Mouse (Mus musculus) ES-Bruce4 (cell line): ENCODE results near the gene Kcnma1. TPM values are rescaled to one million over a fixed set of nuclear protein-coding genes. Genes with fewer than 3 reads are reported as not detected.

Experiments
- H3K27ac ChIP-seq: 2 replicates; pipeline ENCODE4 v1.5.1; 2012; ENCODE audit warnings: low read length, inconsistent platforms; ENCODE audit not compliant: insufficient read depth
- H3K27me3 ChIP-seq: 2 replicates; pipeline ENCODE4 v1.6.1; 2012; ENCODE audit warnings: mild to moderate bottlenecking, low read length, inconsistent platforms; ENCODE audit not compliant: control insufficient read depth, poor library complexity, insufficient read depth, severe bottlenecking
- H3K36me3 ChIP-seq: 2 replicates; pipeline ENCODE4 v1.6.1; 2012; ENCODE audit warnings: inconsistent platforms, mild to moderate bottlenecking, low read length, moderate library complexity; ENCODE audit not compliant: control insufficient read depth, poor library complexity, insufficient read depth, severe bottlenecking
- H3K4me1 ChIP-seq: one replicate; pipeline ENCODE4 v1.8.1; 2011; ENCODE audit warnings: low read length; ENCODE audit not compliant: control insufficient read depth, insufficient read depth
- H3K4me3 ChIP-seq: 2 replicates; pipeline ENCODE4 v1.5.1; 2011; ENCODE audit warnings: low read depth, mild to moderate bottlenecking, low read length
- H3K9ac ChIP-seq: 2 replicates; pipeline ENCODE4 v1.6.1; 2012; ENCODE audit warnings: low read depth, mild to moderate bottlenecking, inconsistent platforms; ENCODE audit not compliant: poor library complexity, severe bottlenecking
- H3K9me3 ChIP-seq: replicated peaks from 2 replicates; pipeline ENCODE4 v1.6.1; 2012; ENCODE audit warnings: mild to moderate bottlenecking, low read length, inconsistent platforms; ENCODE audit not compliant: control insufficient read depth, poor library complexity, insufficient read depth, severe bottlenecking
- CTCF ChIP-seq: IDR thresholded peaks from one replicate; pipeline ENCODE4 v1.8.1; 2011; ENCODE audit warnings: low read depth, low read length
- EP300 ChIP-seq: IDR thresholded peaks from 2 replicates; pipeline ENCODE4 v1.6.1; 2011; ENCODE audit warnings: low read depth, low read length; ENCODE audit not compliant: insufficient read depth
- POLR2A ChIP-seq: IDR thresholded peaks from one replicate; pipeline ENCODE4 v1.8.1; 2011; ENCODE audit warnings: low read length; ENCODE audit not compliant: insufficient read depth
- polyA plus RNA-seq: library from polyadenylated mRNA; stranded (reverse); fragments of >200 nt; gene quantifications from 2 replicates; pipeline ENCODE4 v1.2.4, GENCODE M21; 2011; ENCODE audit warnings: low read depth; ENCODE audit not compliant: missing spikeins, insufficient read depth, insufficient read length

Kcnma1 gene
- polyA plus RNA-seq, 1 experiment: 1.8 TPM

DNA sequence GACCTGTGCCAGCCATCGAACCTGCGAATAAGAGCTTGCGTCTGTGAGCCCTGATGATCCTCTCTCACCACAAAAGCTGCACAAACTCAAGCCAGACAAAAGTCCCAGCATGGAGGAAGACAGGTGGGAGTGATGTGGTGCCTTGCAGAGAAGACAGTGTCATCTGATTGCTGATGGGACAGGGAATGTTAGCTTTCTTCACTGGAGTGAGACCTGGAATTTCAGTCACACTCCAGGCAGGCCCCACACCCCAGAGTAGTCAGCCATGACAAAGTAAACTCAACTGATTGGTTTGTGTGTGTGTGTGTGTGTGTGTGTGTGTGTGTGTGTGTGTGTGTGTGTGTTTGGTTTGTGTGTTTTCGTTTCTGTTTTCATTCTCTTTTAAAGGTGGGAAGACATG is 57.0 kb downstream of the Kcnma1 start:
- TF ChIP-seq POLR2A (no peak), EP300 (no peak), CTCF (no peak)
- Histone ChIP-seq H3K27ac (no peak overlapping the region), H3K4me1 (no peaks in the 10 kb centered on the region), H3K36me3 (no peaks in the 10 kb centered on the region), H3K9me3 (no peaks in the 10 kb centered on the region), H3K27me3 (no peaks in the 10 kb centered on the region), H3K4me3 (no peak overlapping the region), H3K9ac (no peak overlapping the region)

DNA sequence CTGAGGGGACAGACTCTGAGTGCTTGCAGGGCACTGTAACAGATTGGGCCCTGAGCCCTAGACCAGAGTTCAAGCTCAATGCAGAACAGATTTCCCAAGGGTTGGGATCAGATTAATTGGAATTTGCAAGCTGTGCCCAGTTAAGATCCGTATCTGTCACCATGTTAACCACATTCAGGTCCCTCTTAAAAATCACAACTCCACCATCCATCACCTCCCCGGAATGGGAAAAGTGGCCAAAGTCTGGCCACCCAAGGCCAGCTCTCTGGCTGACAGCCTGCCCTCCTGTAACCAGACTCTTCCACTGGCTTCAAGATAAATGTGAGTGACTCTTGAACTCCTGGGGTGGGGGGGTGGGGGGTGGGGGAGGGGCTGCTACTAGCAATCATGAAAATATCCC is 70.4 kb downstream of the Kcnma1 start:
- no peak overlapping the region for H3K27ac ChIP-seq
- TF ChIP-seq POLR2A: no peak
- no peak for TF ChIP-seq CTCF
- TF ChIP-seq EP300: no peak
- H3K4me1 ChIP-seq: no peaks in the 10 kb centered on the region
- no peak overlapping the region for H3K9ac ChIP-seq
- no peaks in the 10 kb centered on the region for H3K9me3 ChIP-seq
- H3K4me3 ChIP-seq: no peak overlapping the region
- H3K36me3 ChIP-seq: no peaks in the 10 kb centered on the region
- H3K27me3 ChIP-seq: no peaks in the 10 kb centered on the region

DNA sequence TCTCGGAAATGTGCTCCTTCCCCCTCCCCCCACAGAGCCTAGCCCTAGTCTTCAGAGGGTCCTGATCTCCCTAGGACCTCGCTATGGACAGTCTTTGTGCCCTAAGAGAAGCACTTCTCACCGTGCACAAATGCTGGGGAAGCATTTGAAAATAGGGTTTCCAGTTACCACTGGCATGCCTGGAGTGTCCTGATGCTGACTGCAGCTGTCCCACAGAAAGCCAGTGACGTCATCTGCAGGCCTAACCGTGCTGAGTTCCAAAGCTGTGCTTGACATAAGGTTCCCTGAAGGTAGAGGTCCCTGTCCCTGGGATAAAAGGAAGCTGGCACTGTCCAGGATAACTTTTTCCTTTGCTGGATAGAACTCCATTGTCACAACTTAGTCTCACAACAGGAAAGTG is 71.1 kb downstream of the Kcnma1 start:
- no peaks in the 10 kb centered on the region for H3K4me1 ChIP-seq
- H3K9ac ChIP-seq: no peak overlapping the region
- no peak overlapping the region for H3K4me3 ChIP-seq
- TF ChIP-seq EP300 (no peak), CTCF (no peak), POLR2A (no peak)
- H3K9me3 ChIP-seq: no peaks in the 10 kb centered on the region
- no peaks in the 10 kb centered on the region for H3K27me3 ChIP-seq
- H3K27ac ChIP-seq: no peak overlapping the region
- no peaks in the 10 kb centered on the region for H3K36me3 ChIP-seq

DNA sequence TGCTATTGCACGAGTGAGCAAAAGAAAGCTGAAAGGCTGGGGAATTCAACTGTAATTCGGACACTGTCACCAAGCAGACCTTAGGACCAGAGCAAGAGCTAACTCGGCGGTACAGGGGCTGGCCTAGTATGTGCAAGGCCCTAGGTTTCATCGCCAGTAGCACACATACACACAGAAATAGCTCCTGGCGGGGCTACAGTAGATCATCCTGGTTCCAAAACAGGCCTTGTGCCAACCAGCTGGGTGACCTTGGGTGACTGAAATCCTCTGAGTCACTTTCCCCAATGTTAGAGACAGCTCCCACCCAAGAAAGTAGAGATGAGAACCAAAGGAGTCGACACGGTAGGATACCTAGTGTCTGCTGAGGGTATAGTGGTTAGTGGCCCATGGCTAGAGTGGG is 72.2 kb downstream of the Kcnma1 start:
- H3K4me3 ChIP-seq: no peak overlapping the region

DNA sequence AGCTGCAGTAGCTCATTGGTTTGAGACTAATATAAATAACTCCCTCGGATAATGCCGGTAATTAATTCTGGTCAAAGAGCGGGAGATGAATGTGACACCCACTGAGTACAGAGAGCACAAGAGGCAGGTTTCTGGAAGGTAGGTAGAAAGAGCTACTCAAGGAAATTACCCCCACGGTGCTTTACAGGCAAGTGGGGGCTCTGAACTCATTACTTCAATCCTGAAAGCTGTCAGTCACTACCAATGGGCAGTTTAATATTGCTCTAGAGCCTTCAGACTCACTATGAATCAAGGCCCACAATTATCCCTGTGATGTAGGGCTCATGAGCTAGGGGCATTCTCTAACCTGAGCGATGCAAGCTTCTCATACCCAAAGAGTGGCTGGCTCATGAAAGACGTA is 79.3 kb downstream of the Kcnma1 start:
- H3K4me1 ChIP-seq: no peaks in the 10 kb centered on the region
- H3K27me3 ChIP-seq: no peaks in the 10 kb centered on the region
- no peak for TF ChIP-seq CTCF
- no peak for TF ChIP-seq POLR2A
- no peak for TF ChIP-seq EP300
- H3K9me3 ChIP-seq: no peaks in the 10 kb centered on the region
- H3K4me3 ChIP-seq: no peak overlapping the region
- H3K9ac ChIP-seq: no peak overlapping the region
- no peaks in the 10 kb centered on the region for H3K36me3 ChIP-seq
- no peak overlapping the region for H3K27ac ChIP-seq

More for the DNA sequence above, 72.2 kb downstream of the Kcnma1 start:
- Histone ChIP-seq H3K27ac (no peak overlapping the region), H3K27me3 (no peaks in the 10 kb centered on the region), H3K9ac (no peak overlapping the region), H3K9me3 (no peaks in the 10 kb centered on the region), H3K36me3 (no peaks in the 10 kb centered on the region), H3K4me1 (no peaks in the 10 kb centered on the region)
- TF ChIP-seq EP300: no peak
- TF ChIP-seq POLR2A: no peak
- no peak for TF ChIP-seq CTCF

DNA sequence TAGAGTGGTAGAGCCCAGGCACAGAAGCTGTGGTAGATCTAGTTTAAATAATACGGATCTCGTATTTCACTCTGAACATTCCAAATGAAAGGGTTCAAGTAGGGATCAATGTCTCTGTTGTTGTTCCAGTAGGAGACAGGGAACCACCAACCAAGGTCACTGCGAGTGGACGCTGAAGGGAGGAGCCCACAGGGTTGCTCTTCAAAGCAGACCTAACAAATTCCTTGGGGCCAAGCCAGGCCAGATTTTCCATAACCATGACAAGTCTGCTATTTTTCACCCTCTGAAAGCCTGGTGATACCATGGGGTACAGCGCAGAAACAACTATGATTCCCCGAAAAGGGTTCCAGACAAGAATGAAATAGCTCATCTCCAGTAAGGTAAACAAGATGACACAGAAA is 82.6 kb downstream of the Kcnma1 start:
- TF ChIP-seq POLR2A: no peak
- TF ChIP-seq EP300: no peak
- TF ChIP-seq CTCF: no peak
- no peak overlapping the region for H3K4me3 ChIP-seq
- no peaks in the 10 kb centered on the region for H3K36me3 ChIP-seq
- H3K9ac ChIP-seq: no peak overlapping the region
- H3K27me3 ChIP-seq: no peaks in the 10 kb centered on the region
- H3K27ac ChIP-seq: no peak overlapping the region
- H3K9me3 ChIP-seq: no peaks in the 10 kb centered on the region
- H3K4me1 ChIP-seq: no peaks in the 10 kb centered on the region
